Mouse (Mus musculus) bone marrow, adult 2 months (tissue): ENCODE results near the gene Insc.

Experiments used
- CTCF ChIP-seq: fragments of 200-500 bp; IDR thresholded peaks from 2 replicates; pipeline ENCODE4 v1.5.1; 2011; ENCODE audit warnings: low read length, control low read depth; ENCODE audit not compliant: control insufficient read depth, insufficient read depth
- POLR2A ChIP-seq: fragments of 200-500 bp; IDR thresholded peaks from 2 replicates; pipeline ENCODE4 v1.6.1; 2011; ENCODE audit warnings: low read depth, mild to moderate bottlenecking, control low read depth, low read length, borderline replicate concordance; ENCODE audit not compliant: control insufficient read depth

DNA sequence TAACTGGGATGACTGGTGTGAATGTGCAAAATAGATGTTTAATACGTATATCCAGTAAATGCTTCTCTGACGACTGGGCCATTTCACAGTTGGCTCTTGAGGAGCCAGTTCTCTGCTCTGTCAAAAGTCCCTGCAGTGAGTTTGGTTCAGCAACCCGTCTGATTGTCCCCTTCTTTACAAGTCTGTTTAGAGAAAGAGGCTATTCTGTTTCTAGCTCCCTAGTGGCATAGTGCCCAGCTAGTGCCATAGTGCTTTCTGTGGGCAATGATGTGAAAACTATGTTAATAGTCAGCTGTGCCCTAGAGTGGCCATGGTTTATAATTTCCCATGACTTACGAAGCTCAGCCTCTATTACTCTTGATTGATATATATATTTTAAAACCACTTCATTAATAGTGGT, 143.4 kb downstream of the Insc start:
- TF ChIP-seq CTCF (no peak), POLR2A (no peak)
